Mouse (Mus musculus): Measurements from ENCODE around the gene Cln6.
A peak's percentile ranks its signal among the peaks of the same experiment; 100 is the strongest.

GRCm38 (mm10) chr9:62811516-62812121 is 27.0 kb upstream of the Cln6 start, which contains the start of gene Fem1b:
- TF ChIP-seq POLR2A (IDR thresholded peaks at IDR 0.05; ENCODE audit: control insufficient read depth in 1 of 2, insufficient read depth in 1 of 2, low read depth in 1 of 2, low read length in 2 of 2, poor library complexity in 1 of 2) (peak; percentile 95 to 98), SIN3A (IDR thresholded peaks at IDR 0.05; ENCODE audit: low read length) (peak; percentile 90), CTCF (IDR thresholded peaks at IDR 0.05 in 2 of 3, conservative IDR thresholded peaks at IDR 0.05 in 1 of 3; ENCODE audit: control insufficient read depth in 1 of 3, insufficient read depth in 1 of 3, low read depth in 2 of 3, low read length in 3 of 3, poor library complexity in 1 of 3, severe bottlenecking in 1 of 3) (no peak), KAT2A (conservative IDR thresholded peaks at IDR 0.05; ENCODE audit: low read depth, low read length) (no peak; the same call in 1 of the 2 replicates), USF1 (IDR thresholded peaks at IDR 0.05; ENCODE audit: low read depth, low read length) (0 out of 2 replicates have a peak, but pooled peaks have one; percentile 7)

Measured in MEL (cell line).